Mouse (Mus musculus) CD4-positive helper T cell, adult 2 months (primary cell): ENCODE measurements around the gene Hgd.

ENCODE experiments used
- DNase-seq: peaks from one replicate; pipeline ENCODE4 v3.0.0-alpha.2; 2012; ENCODE audit warnings: low read depth, missing footprints, low spot score

Hgd gene

DNA sequence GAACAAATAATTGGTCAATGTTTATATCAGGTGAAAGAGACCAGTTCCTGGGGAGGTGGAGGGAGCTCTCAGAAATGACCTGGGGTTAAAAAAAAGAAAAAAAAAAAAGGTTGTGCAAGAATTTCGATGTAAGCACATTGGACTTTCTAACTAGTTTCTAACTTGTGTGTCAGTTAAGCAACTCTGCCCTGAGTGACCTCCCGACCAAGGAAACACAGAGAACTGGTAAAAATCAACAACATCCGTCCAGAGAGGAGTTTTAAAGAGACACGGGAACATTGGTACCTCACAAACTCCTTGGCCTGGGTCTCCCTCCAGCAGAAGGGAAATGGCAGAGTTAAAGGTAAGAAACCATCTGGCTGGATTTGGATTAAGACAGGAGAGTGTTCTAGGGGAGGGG is at the start of gene Hgd:
Gene Hgd, plus strand, starts transcription at position 160 of the 400 bp plus-strand sequence.
- DNase-seq: no peak

DNA sequence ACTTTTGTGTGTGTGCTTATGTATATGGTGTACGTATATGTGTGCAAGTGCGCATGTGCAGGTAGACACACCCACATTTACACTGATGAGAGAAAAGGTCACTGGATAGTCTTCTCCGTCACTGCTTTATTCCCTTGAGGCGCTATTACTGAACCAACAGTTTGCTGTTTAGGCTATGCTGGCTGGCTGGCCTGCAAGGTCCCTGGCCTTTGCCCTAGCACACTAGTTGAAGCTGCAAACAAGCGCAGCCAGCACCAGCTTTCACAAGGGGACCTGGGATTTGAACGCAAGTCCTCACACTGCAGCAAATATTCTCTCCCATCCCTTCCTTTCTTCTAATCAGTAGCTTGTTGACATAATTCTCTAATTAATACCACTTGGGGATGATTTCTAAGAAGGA is 49.8 kb upstream of the Hgd start:
- DNase-seq: no peak

DNA sequence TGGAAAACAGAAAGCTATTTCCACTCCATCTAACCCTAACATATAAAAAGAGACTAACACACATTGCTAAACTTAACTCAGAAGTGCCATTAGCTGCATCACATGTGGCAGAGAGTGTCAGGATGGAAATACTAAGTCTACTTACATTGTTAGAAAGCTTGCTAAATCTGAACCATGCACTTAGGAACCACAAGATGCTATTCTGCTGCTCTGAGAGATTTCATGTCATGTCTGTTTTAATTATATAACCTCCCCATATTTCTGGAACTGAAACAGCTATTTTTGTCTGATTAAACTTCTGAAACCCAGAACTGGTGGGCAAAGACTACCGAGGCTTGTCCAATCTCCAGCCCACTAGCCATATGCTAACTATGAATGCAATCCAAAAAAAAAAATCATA is 47.9 kb upstream of the Hgd start:
- DNase-seq: no peak

DNA sequence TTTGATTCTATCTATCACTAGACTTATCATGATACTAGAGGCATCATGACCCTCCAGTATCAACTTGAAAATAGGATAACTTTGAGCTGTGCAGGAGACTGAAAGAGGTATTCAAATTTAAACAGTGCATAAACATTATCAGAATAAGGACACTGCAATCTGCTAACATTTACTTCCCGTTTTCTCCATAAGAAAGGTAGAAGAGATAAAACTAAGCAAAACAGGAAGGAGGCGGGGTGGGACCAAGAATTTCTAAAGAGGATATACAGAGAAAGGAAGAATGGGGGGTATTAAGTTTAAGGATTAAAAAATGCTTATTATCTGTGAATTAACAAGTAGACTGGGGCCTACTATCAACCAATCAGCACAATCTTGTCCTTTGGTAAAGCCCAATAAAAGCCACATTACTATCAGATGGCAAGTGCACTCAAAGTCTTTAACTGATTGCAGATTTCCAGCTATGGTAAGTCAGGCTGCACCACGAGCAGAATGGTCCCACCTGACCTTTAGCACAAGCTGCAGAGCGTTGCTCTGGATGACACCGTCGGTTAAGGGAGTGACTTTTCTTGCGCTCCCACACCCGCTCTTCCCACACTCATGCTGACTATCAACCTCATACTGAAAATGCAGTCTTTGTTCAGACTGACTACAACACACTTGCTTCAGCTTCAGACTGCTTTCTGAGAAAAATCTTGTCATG is 46.4 kb upstream of the Hgd start:
- DNase-seq: no peak

DNA sequence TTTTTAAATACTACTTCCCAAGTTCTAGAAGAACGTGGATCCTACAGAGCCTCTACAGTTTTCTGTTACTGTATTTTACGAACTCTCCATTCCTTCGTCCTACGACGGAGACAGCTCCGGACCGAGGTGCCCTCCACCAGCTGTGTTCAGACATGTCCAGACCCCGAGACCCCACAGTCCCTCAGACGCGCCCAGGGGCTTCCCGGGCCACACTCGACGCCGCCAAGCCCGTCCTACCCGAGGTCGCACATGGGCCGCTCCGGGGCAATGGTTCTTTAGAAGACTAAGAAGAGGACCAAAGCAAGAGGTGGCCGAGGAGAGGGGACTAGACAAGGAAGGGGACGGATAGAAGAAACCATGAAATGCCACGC is 40.7 kb upstream of the Hgd start:
- DNase-seq: no peak

DNA sequence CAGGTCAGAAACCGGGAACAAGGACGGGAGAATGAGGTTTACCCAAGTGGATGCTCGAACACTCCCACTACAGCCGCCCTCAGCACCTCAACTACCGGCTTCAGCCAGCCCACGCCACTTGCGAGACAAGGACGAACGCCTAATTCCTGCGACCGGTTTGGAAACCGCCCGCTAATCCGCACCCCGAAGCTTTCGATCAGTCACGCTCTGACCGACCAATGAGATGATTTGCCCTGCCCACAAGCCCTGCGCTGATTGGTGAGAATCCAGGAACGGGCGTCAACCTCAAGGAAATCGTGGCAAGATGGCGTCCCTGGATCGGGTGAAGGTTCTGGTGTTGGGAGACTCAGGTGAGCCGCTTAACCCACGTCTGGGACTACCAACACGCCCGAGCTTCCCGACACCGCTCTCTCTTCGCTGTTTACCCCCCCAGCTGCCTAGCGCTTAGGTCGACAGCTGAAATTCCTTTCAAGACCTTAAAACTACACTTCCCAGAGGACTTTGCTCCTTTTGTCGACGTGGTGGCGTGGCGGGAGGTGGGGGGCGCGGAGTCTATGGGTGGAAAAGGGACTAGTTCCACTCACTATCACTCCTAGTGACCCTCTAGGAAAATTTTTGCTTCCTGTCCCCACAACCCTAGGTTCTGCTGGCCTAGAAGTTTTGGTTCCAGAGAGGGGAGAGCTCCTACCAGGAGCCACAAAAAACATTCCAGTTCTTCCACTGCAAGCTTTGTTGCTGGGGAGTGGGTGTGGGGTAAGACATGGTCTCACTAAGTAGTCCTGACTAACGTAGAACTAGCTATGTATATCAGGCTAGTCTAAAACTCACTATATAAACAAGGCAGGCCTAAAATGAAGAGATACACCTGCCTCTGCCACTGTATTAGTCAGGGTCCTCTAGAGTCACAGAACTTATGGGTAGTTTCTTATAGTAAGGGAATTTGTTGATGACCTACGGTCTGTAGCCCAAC is 40.1 kb upstream of the Hgd start, which contains the start of the genes Gtf2e1 and Rabl3:
Gene Gtf2e1, minus strand, starts transcription at position 179 of the 970 bp plus-strand sequence.
Gene Rabl3, plus strand, starts transcription at position 275 of the 970 bp plus-strand sequence.
- DNase-seq: peak; percentile 98

DNA sequence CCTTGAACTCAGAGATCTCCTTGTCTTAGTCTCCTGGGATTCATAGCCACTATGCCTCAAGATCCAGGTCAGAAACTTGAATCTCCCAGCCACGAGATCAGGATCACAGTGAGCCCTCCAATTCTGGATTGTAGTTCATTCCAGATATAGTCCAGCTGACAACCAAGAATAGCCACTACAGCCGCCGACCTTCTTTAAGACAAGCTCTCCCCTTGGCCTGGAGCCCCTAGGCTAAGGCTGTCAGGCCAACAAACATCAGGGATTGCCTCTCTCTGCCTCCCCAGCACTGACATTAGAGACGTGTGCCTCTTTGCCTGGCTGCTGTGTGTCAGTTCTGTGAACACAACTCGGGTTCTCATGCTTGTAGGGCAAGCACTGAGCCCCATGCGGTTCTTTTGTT is 39.2 kb upstream of the Hgd start:
- no peak for DNase-seq

DNA sequence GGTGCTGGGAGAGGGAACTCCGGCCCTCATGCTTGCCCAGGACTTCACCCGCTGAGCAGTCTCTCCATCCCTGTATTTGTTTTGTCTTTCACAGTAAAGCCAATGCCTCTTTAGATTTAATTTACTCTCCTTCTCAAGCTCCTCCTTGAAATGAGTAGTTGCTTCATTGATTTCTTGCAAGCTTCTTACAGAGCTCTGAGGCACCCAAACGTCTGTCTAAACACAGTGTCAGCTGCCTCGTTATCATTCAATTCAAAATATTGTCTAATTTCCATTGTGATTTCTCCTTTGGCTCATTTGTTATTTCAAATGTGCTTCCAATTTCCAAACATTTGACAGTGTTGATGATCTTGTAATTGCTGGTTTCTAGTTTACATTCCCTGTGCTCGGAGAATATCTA is 33.6 kb upstream of the Hgd start:
- no peak for DNase-seq

DNA sequence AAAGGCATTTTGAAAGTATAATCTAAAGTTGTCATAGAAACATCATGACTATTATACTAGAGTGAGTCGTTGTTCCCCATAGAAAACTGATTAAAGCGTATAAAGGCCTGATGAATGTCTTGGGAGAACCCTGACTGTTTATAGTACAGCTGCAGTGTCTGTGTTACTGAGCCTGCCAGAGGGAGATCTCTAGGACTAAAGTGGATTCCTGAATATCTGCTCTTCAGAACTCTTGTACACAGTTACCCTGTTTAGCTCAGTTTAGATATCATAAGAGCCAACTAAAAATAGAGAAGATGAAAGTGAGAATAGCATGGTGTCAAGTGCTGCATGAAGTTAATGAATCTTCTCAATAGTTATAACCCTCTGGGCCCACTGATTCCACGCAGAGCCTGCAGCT is 29.7 kb upstream of the Hgd start:
- no peak for DNase-seq

DNA sequence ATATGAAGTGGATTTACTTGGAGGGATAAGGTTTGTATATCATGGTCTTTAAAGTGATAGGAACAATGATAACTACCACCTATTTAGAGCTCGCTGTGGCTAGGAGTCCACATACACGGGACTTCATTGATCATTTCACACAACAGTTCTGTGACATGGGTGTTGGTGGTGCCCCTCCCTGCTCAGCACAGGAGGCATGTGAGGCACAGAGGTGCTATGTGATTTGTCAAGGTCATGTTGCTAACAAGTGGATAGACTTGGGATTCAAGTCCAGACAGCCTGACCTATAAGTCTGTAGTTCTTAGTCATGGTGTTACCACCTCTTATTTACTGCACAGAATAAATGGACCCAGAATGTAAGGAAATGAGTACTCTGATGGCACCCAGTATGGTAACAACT is 29.0 kb upstream of the Hgd start:
- DNase-seq: no peak

DNA sequence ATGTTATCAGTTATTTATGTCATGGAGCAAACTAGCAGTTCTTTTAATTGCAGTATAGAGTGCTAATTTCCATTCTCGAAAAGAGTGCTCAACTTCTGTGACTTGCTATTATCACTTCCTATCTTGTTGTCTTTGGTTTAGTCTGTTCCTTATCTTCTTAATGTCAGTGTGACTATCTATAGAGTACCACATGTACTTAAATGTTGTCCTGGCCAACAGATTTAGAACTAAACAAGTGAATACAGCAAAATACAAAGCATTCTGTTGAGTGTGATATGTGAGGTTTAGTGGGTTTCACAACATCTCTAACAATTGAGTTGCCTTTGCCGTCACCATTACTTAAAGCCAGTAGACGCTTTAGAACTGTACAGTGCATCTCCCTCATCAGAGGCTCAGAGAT is 27.1 kb upstream of the Hgd start:
- no peak for DNase-seq

DNA sequence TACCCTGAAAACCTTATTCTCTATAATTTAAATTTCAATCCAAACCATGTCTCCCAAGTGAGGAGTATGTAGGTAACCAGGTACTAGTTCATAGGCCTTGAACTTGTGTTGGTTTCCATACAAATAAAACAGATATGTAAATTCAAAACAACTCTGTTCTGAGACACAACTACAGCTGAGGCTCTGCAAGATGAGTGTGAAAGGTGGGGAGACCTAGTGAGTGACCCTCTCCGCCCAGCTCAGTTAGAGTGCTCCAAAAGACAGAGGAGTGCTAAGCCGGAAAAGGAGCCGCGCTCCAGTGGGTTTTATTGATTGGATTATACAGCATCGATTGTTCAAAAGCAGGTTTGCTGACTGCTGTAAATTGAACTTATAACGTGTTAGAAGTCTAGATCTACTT is 17.5 kb upstream of the Hgd start:
- DNase-seq: no peak

DNA sequence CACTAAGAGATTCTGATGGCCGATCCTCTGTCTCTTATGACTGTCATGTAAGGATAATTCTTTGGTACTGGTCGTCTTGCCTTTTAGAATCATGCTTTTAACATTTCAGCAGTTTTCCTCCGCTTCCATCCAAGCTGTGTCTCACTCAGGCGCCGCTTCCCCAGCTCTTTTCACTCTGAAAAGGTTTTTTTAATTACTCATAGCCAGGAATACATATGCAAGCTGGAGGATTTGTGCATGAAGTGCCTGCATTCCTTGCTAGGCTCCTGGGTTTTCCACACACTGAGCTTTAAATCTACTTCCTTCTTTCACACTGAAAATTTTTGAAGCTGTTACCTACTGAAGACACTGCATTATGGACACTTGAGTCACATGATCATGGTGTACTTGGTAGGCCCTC is 17.0 kb upstream of the Hgd start:
- no peak for DNase-seq

DNA sequence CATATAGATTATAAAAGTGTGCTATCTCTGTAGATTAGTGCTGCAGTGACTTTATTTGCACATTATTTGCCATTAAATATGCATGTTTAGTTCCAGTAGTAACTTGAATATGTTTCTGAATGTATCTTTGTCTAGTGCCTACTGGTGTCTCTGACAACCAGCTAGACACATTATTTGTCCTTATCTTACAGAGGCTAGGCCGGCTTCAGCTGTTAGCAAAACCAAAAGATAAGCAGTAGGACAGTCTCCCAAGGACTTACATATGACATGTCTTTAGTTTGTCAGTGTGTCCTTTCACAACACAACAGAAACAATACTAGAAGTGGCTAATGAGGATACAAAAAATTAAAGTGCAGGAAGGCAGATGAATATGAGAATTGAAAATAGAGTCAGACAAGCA is 14.8 kb upstream of the Hgd start:
- no peak for DNase-seq

DNA sequence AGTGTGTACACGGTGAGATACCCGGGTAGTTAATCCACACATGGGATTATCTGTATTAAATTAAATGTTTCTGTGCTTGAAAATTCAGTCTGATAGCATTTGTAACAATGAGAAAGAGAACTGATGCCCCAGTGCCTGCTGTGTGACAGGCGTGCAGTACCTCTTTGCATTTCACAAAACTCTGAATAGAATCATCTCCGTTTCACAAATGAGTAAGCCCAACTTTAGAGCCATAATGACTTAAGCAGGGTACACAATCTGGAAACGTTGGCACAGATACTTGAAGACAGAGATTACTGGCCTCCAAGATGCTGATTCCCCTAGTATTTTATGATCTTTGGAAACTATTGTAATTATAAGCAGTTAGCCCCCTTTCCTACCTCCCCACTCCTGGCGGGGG is 13.8 kb upstream of the Hgd start:
- no peak for DNase-seq

DNA sequence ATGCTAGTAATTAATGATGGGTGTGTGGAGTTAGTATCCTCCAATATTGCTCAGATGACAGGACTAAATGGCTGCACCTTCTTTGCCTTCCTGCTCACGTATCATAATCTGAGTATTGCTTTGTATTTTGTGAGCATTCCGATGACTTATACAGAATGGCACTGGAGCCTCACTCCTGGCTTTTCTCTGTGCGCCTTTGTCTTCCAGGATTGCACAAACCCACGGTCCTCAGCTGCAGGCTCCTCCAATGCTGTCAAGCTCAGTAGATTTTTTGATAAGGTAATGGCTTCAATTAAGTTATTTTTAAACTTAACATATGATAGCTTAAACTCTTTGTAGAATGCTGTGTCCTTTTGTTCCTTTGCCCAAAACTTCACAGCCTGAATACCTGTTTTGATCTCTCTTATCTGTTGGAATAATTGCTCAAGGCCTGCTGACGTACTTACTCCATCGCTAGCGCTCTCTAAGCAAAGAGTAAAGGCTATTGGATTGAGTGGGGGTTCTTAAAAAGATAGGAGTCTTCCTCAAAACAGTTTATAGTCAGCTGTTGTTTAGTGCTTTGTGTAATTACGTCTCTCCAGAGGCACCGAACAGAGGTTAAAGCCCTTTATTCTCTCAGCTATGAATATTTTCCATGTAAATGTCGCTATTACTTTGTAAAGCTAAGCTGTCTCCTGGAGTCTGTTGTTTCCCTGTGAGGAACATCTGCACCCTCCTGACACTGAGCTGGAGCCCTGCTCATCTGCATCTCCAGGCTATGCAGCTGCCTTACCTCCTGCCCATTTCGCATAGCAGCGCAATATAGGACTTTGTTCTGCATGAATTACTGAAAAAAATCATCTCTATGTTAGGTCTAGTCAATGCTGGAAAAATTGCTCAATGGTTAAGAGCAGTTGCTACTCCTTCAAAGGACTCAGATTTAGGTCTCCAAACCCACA is 12.6 kb upstream of the Hgd start:
- DNase-seq: no peak

DNA sequence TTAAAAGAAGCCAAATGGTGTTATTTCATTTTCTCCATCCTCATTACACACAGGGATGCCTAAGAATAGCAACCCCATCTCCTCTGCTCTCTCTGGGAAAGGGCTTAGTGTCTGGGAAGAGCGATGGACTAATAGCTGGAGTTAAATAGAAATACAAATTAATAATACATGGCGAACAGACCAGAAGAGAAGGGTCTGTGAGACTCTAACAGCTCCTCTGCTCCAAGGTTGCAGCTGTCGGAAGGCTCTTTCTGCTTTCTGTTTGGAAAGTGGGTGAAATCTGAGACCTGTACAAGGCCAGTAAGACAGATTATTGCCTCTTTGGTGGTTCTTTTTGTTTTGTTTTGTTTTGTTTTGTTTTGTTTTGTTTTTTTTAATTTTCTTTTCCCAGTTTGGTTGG is 8.4 kb upstream of the Hgd start:
- no peak for DNase-seq

DNA sequence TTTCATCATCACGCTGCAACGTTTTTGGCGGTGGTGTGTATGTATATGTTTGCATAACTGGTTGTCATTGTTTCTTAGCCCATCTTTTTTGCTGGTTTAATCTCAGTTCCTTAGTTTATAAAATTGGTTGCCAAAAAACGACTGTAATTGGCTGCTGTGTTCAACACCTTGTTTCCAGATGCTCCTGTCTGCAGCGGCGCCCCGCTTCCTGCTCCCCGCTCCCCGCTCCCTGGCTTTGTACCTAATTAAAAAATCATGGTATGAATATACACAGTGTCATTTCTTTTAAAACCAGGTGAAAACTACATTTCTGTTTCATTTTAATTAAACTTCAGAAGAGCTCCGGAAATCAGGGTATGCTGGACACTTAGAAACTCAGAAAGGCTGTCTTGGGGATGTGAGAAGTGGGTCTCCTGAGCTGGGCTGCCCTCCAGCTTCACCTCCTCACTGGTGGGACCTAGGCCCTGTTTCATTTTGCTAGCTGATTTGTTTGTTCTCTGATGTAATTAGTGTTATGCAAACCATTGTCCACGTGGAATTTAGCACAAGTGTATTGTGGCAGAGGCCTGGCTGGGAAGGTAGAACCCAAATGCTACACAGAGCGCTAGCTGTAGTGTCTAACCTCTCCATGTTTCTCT is 7.7 kb upstream of the Hgd start:
- DNase-seq: no peak

DNA sequence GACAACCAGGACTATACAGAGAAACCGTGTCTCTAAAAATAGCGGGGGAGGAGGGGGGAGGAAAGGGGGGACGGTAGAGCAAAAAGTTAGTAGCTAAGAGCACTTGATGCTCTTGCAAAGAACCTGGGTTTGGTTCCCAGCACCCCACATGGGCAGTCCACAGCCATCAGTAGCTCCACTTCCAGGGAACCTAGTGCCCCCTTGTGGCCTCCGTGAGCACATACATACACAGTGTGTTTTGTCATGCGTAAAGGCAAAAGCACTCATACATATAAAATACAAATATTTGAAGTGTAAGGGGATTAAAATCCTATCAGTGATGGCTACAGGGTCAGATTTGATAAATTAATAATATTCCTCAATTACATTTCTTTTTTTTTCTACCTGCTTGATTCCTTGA is 6.9 kb upstream of the Hgd start:
- DNase-seq: no peak

DNA sequence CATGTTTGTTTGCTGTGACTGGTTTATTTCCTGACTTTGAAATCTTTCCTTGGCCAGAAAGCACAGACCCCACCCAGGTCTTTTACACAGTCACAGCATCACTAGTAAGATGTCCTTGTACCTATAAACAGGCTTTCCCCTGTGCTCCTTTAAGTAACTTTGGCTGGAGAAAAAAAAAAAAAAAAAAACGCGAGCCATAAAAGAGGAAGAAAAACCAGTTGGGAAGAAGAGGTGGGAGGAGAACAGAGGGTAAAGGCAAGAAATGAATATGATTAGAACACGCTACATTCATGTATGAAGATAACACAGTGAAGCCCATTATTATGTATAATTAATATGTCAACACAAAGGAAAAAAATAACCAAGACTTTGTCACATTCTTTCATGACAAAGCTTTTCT is 4.6 kb upstream of the Hgd start:
- DNase-seq: no peak

DNA sequence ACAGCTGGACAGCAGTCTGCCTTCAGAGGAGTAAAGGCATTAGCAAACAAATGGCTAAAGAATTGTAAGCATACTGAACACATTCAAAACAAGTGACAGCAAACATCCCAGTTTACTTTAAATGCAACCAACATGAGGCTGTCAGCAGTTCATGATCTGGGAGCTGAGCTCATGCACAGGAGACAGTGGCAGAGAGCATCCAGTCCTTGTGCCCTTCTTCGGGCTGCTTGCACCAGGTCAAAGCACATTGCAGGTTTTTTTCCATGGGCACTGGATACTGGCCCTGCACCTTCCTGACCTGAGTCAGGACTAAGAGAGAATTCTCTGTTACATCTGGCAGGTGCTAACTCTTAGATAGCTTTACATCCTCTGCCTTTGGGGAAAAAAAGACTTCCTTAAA is 362 bp upstream of the Hgd start:
- no peak for DNase-seq
